Mouse (Mus musculus): ENCODE measurements around the gene Atat1. TPM values are rescaled to one million over a fixed set of nuclear protein-coding genes. Genes with fewer than 3 reads are reported as not detected.

Gene Atat1
- total RNA-seq, 2 experiments from 2014 or later = 13.3 to 18.4 TPM

- DNase-seq (ENCODE audit: low spot score in 2 of 2) = no peak
These were observed 8.6 kb upstream of the Atat1 start for GRCm38 (mm10) chr17:35918276-35919059.

- DNase-seq (ENCODE audit: low spot score in 2 of 2) = peak in 1 of 2 experiments; percentile 43
These were observed 7.8 kb upstream of the Atat1 start for GRCm38 (mm10) chr17:35917463-35918251.

- DNase-seq (ENCODE audit: low spot score in 2 of 2) = no peak
These were observed 7.2 kb upstream of the Atat1 start for GRCm38 (mm10) chr17:35917143-35917462.

- DNase-seq (ENCODE audit: low spot score in 2 of 2) = peak; percentile 98
These were observed 6.6 kb upstream of the Atat1 start, which contains the start of the genes Mrps18b and Ppp1r10 for GRCm38 (mm10) chr17:35916297-35917142. Gene Mrps18b, minus strand, starts transcription at chr17:35916389. Gene Ppp1r10, plus strand, starts transcription at chr17:35916434.

- DNase-seq (ENCODE audit: low spot score in 2 of 2) = no peak
These were observed 5.8 kb upstream of the Atat1 start for GRCm38 (mm10) chr17:35915538-35916296.

GRCm38 (mm10) chr17:35914975-35915374 is 5.1 kb upstream of the Atat1 start:
- no peak for DNase-seq (ENCODE audit: low spot score in 2 of 2)

- DNase-seq (ENCODE audit: low spot score in 2 of 2) = no peak
These were observed 523 bp downstream of the Atat1 start for GRCm38 (mm10) chr17:35909186-35909918.

- no peak for DNase-seq (ENCODE audit: low spot score in 2 of 2)
These were observed 2.3 kb downstream of the Atat1 start for GRCm38 (mm10) chr17:35907609-35908008.

GRCm38 (mm10) chr17:35905587-35905986 is 4.3 kb downstream of the Atat1 start:
- no peak for DNase-seq (ENCODE audit: low spot score in 2 of 2)

- DNase-seq (ENCODE audit: low spot score in 2 of 2) = no peak
These were observed 5.9 kb downstream of the Atat1 start for GRCm38 (mm10) chr17:35903992-35904355.

- no peak for DNase-seq (ENCODE audit: low spot score in 2 of 2)
These were observed 6.4 kb downstream of the Atat1 start for GRCm38 (mm10) chr17:35903343-35903991.

GRCm38 (mm10) chr17:35900636-35901035 is 9.2 kb downstream of the Atat1 start:
- DNase-seq (ENCODE audit: low spot score in 2 of 2) = no peak

GRCm38 (mm10) chr17:35897644-35898573 is 12.0 kb downstream of the Atat1 start:
- DNase-seq (ENCODE audit: low spot score in 2 of 2) = no peak

GRCm38 (mm10) chr17:35896781-35897643 is 12.9 kb downstream of the Atat1 start, which contains the start of gene 2310061I04Rik:
Gene 2310061I04Rik, minus strand, starts transcription at chr17:35897431.
- DNase-seq (ENCODE audit: low spot score in 2 of 2) = peak; percentile 87 to 90

GRCm38 (mm10) chr17:35887725-35888124 is 22.1 kb downstream of the Atat1 start:
- DNase-seq (ENCODE audit: low spot score in 2 of 2) = no peak

- DNase-seq (ENCODE audit: low spot score in 2 of 2) = no peak
These were observed 26.1 kb downstream of the Atat1 start for GRCm38 (mm10) chr17:35883777-35884176.

- DNase-seq (ENCODE audit: low spot score in 2 of 2) = no peak
These were observed 27.0 kb downstream of the Atat1 start for GRCm38 (mm10) chr17:35882924-35883323.
